Mouse (Mus musculus): ENCODE measurements at regions not wholly inside any gene's neighbourhood (a gene's known extent, or its start where the extent isn't known, plus 50 kb on each side); places are given as distances from the start of the nearest gene placed in this dataset.
A peak's percentile ranks its signal among the peaks of the same experiment; 100 is the strongest.

DNA sequence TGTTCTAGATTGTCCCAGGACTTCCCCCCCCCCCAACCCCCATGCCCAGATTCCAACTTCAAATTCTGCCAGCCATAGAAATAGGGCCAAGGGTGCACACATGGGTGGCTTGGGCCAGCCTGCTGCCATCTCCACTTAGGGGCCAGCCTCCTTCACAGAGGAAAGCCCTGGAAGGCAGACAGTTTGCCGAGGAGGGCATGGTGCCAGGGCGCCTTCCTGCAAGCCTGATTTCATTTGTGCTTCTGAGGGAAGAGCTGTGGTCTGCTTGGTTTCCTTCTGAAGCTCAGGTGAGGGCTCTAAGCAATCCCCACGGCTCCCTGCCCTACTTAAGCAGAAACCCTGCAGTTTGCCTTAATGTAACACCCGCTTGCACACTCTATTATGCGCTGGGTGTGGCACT lies 52.3 kb upstream of the Tcl1 start:
- Histone ChIP-seq H3K27me3 (ENCODE audit: control insufficient read depth, insufficient read depth, low read length) (no peaks in the 10 kb centered on the region), H3K4me2 (replicated peaks; ENCODE audit: low read depth, low read length) (no peak overlapping the region), H3K4me3 (ENCODE audit: low read depth, low read length) (no peak overlapping the region), H3K9me3 (ENCODE audit: control insufficient read depth, low read length) (no peaks in the 10 kb centered on the region), H3K9ac (ENCODE audit: low read depth, low read length) (no peak overlapping the region), H3K36me3 (ENCODE audit: control insufficient read depth, insufficient read depth, low read length) (no peaks in the 10 kb centered on the region), H3K4me1 (replicated peaks; ENCODE audit: control insufficient read depth, insufficient read depth, low read length) (no peaks in the 10 kb centered on the region), H3K27ac (ENCODE audit: low read depth, low read length) (no peak overlapping the region)
- WGBS: 88% methylated on average over 5 of the region's 5 CpGs
- DNase-seq (ENCODE audit: low spot score) (no peak), ATAC-seq (ENCODE audit: low FRiP score) (no peak)

DNA sequence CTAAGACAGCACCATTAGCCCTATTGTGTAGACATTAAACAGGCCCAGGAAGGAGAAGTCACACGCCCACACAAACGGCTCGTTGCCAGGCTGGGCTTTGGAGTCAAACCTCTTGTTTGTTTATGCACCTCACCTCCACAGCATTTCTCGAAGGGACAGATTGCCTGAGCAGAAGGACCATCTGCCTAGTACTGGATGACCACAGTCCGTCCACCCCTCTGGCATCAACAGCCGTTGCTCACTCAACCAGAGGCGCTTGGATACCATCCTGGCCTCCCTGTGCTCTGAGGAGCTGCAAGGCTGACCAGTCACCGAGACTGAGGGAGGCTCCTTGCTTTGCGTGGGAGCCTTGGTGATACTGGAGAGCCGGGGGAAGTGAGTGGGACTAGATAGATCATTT lies 53.6 kb upstream of the Tunar start:
- 83% methylated on average over 10 of the region's 10 CpGs for WGBS
- DNase-seq (ENCODE audit: low spot score) (no peak), ATAC-seq (ENCODE audit: low FRiP score) (no peak)
- Histone ChIP-seq H3K36me3 (ENCODE audit: control insufficient read depth, insufficient read depth, low read length) (no peaks in the 10 kb centered on the region), H3K4me2 (replicated peaks; ENCODE audit: low read depth, low read length) (no peak overlapping the region), H3K4me3 (ENCODE audit: low read depth, low read length) (no peak overlapping the region), H3K27ac (ENCODE audit: low read depth, low read length) (no peak overlapping the region), H3K4me1 (replicated peaks; ENCODE audit: control insufficient read depth, insufficient read depth, low read length) (no peaks in the 10 kb centered on the region), H3K9me3 (ENCODE audit: control insufficient read depth, low read length) (no peaks in the 10 kb centered on the region), H3K9ac (ENCODE audit: low read depth, low read length) (no peak overlapping the region), H3K27me3 (ENCODE audit: control insufficient read depth, insufficient read depth, low read length) (no peaks in the 10 kb centered on the region)

DNA sequence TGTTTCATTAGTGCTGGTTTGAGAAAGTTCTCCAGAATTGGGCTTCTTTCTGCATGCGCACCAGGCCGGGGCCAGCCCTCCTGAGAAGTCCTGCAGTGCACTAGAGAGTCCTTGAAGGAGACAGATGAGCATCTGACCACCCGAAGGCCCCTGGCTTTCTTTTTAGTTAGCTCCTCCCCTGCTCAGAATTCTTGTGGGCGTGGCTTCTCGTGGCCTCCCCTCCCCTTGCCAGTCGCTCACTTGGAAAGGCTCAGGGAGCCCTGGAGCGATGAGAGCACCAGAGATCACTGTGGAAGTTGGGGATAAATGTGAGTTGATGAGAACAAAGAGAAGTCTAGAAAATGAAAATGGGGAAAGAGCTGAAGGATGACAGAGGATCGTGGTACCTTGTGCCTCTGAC lies 52.6 kb upstream of the Tunar start:
- DNase-seq (ENCODE audit: low spot score): peak; percentile 56

DNA sequence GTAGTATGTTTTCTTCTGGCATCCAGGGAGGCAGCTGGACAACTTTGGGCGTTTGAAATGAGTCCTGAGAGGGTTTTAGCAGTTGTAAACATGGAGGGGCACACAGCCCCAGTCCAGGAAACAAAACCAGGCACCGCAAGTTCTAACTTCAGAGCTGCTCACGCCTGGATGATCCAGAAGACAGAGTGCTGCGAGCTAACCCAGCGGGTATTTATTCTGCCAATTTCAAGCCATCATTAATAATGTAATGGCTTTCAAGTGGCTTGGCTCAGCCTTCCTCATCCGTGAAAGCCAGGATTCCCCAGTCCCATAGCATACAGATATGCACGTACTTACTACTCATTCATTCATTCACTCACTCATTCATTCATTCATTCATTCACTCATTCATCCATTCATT lies 51.6 kb upstream of the Tunar start:
- DNase-seq (ENCODE audit: low spot score): no peak
- no peaks in the 10 kb centered on the region for H3K27me3 ChIP-seq (ENCODE audit: control insufficient read depth, insufficient read depth, low read length)
- no peak overlapping the region for H3K27ac ChIP-seq (ENCODE audit: low read depth, low read length)
- H3K4me3 ChIP-seq (ENCODE audit: low read depth, low read length): no peak overlapping the region
- no peaks in the 10 kb centered on the region for H3K4me1 ChIP-seq (replicated peaks; ENCODE audit: control insufficient read depth, insufficient read depth, low read length)
- H3K9ac ChIP-seq (ENCODE audit: low read depth, low read length): no peak overlapping the region
- no peak for ATAC-seq (ENCODE audit: low FRiP score)
- H3K4me2 ChIP-seq (replicated peaks; ENCODE audit: low read depth, low read length): no peak overlapping the region
- no peaks in the 10 kb centered on the region for H3K9me3 ChIP-seq (ENCODE audit: control insufficient read depth, low read length)
- H3K36me3 ChIP-seq (ENCODE audit: control insufficient read depth, insufficient read depth, low read length): no peaks in the 10 kb centered on the region
- WGBS: 47% methylated on average over 7 of the region's 7 CpGs

More for the DNA sequence above, 52.6 kb upstream of the Tunar start:
- Histone ChIP-seq H3K27me3 (ENCODE audit: control insufficient read depth, insufficient read depth, low read length) (no peaks in the 10 kb centered on the region), H3K9me3 (ENCODE audit: control insufficient read depth, low read length) (no peaks in the 10 kb centered on the region), H3K4me3 (ENCODE audit: low read depth, low read length) (no peak overlapping the region), H3K4me1 (replicated peaks; ENCODE audit: control insufficient read depth, insufficient read depth, low read length) (no peaks in the 10 kb centered on the region), H3K27ac (ENCODE audit: low read depth, low read length) (no peak overlapping the region), H3K36me3 (ENCODE audit: control insufficient read depth, insufficient read depth, low read length) (no peaks in the 10 kb centered on the region), H3K4me2 (replicated peaks; ENCODE audit: low read depth, low read length) (no peak overlapping the region), H3K9ac (ENCODE audit: low read depth, low read length) (no peak overlapping the region)
- ATAC-seq (ENCODE audit: low FRiP score): peak; percentile 53; the same call in 1 of the 2 replicates
- 23% methylated on average over 8 of the region's 8 CpGs for WGBS
